Mouse (Mus musculus) CH12.LX (cell line): ENCODE results near the gene Bclaf1.

Experiments used
- EP300 ChIP-seq: IDR thresholded peaks from 2 replicates; pipeline ENCODE4 v1.6.1; 2011; ENCODE audit warnings: low read length, improper control_type of control experiment
- ETS1 ChIP-seq: conservative IDR thresholded peaks from 2 replicates; pipeline ENCODE4 v1.6.1; 2012; ENCODE audit warnings: low read depth, mild to moderate bottlenecking, inconsistent platforms, low read length, improper control_type of control experiment, moderate library complexity
- POLR2A ChIP-seq: IDR thresholded peaks from 2 replicates; pipeline ENCODE4 v1.6.1; 2011; ENCODE audit warnings: low read depth, mild to moderate bottlenecking, improper control_type of control experiment, low read length
- POLR2AphosphoS2 ChIP-seq: IDR thresholded peaks from 2 replicates; pipeline ENCODE4 v1.6.1; 2011; ENCODE audit warnings: low read depth, low read length, improper control_type of control experiment
- TBP ChIP-seq: conservative IDR thresholded peaks from 2 replicates; pipeline ENCODE4 v1.6.1; 2011; ENCODE audit warnings: low read depth, low read length, improper control_type of control experiment
- ZC3H11A ChIP-seq: IDR thresholded peaks from 2 replicates; pipeline ENCODE4 v1.6.1; 2012; ENCODE audit warnings: low read depth, mild to moderate bottlenecking, inconsistent platforms, low read length, improper control_type of control experiment

GRCm38 (mm10) chr10:20361542-20362449 is 49.5 kb downstream of the Bclaf1 start:
- TF ChIP-seq POLR2A (no peak), POLR2AphosphoS2 (no peak), ZC3H11A (peak; percentile 34), EP300 (no peak), ETS1 (no peak), TBP (no peak)
